Mouse (Mus musculus): Measurements from ENCODE around the gene Dapk2.

- TF ChIP-seq CTCF (IDR thresholded peaks at IDR 0.05) (no peak), POLR2A (IDR thresholded peaks at IDR 0.05; ENCODE audit: insufficient read depth, low read depth, low read length) (no peak), EP300 (IDR thresholded peaks at IDR 0.05; ENCODE audit: insufficient read depth, low read depth, low read length) (no peak)
Observed at GRCm38 (mm10) chr9:66199657-66200410, 41.8 kb downstream of the Dapk2 start.
